Mouse (Mus musculus) hematopoietic multipotent progenitor cell, adult 10-12 weeks (in vitro differentiated cells): ENCODE measurements around the gene AC140267.1. TPM values are rescaled to one million over a fixed set of nuclear protein-coding genes. Genes with fewer than 3 reads are reported as not detected.

Experiments
- polyA plus RNA-seq: library from polyadenylated mRNA; stranded (reverse); fragments of >175 nt; gene quantifications from 2 replicates; pipeline ENCODE4 v1.2.3, GENCODE M21; 2012; ENCODE audit warnings: low replicate concordance

AC140267.1 gene
- not detected in 2 replicates for polyA plus RNA-seq

DNA sequence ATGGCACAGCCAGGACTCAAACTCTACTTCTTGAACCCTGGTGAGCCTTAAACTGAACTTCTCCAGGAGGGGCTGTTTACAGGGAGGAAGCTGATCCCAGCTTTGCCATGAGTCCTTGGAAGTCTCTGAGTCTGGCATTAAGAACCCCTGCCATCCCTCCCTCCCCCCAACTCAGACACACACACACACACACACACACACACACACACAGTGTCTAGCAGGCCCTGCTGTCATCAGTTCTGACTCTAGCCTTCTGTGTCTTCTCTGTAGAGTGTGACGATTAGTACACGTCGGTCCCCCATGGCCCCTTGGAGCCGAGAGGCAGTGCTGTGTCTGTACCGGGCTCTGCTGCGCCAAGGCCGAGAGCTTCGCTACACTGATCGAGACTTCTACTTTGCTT, at the start of gene AC140267.1:
Gene AC140267.1, plus strand, starts transcription at position 301 of the 400 bp plus-strand sequence.

GRCm38 (mm10) chr15:80233733-80234509, 1.7 kb upstream of the AC140267.1 start, which contains the start of gene Mief1:
TSS of gene Mief1 (plus strand) at chr15:80234018.

DNA sequence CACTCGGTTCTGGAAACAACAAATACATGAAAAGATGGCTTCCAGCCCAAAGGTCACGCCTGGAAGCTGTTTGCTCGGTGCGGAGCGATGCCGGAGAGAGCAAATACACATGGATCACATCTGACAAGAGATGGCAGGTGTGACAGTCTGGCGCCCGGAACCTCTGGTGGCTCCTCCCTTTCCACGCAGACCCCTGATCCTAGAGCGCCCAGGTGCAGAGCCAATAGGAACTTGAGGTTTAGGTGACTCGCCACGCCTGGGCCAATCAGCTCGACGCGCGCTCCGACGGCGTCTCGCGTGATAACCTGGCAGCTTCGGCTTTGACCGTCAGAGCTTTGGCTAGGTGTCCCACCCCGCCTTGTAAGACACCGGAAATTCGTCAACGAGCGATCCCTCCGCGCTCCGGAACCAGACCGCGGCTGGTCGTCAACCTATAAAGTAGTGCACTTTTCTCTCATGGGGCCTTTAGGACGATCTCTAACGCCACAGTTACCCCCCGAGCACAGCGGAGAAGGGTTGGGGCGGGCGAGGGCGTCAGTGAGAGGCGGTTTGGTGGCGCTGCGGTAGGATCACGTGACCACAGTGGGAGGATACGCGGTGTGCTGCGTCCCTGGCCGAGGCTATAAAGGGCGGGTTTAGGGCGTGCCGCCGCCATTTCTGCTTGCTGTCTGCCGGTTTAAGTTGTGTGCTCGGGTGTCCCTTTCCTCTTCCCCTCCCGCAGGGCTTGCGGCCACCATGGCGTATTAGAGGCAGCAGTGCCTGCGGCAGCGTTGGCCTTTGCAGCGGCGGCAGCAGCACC, 19.4 kb downstream of the AC140267.1 start, which contains the start of gene Atf4:
Gene Atf4, plus strand, starts transcription at position 338 of the 799 bp plus-strand sequence.

GRCm38 (mm10) chr15:80263610-80264575, 28.3 kb downstream of the AC140267.1 start, which contains the start of gene Rps19bp1:
TSS of gene Rps19bp1 (minus strand) at chr15:80264315.

Other genes starting within 250 kb of the AC140267.1 start
- gene Pdgfb, start 220.9 kb upstream of the AC140267.1 start, polyA plus RNA-seq, result 14.5 and 15.4 TPM in 2 replicates
- gene Syngr1, start 144.5 kb upstream of the AC140267.1 start, polyA plus RNA-seq, result 1.5 and 3.1 TPM in 2 replicates
- gene Rpl3, start 144.0 kb upstream of the AC140267.1 start, polyA plus RNA-seq, result 49.1 and 91.4 TPM in 2 replicates
- gene Tab1, start 102.7 kb upstream of the AC140267.1 start, polyA plus RNA-seq, result 9.1 and 15.5 TPM in 2 replicates
- gene Mgat3, start 62.1 kb upstream of the AC140267.1 start, polyA plus RNA-seq, result 0.02 and 0.15 TPM in 2 replicates
- 17.3 and 26.2 TPM in 2 replicates for gene Mief1, start 1.8 kb upstream of the AC140267.1 start, polyA plus RNA-seq
- gene Atf4, start 19.3 kb downstream of the AC140267.1 start, polyA plus RNA-seq, result 136 and 211 TPM in 2 replicates
- 24.9 and 36.8 TPM in 2 replicates for gene Rps19bp1, start 28.5 kb downstream of the AC140267.1 start, polyA plus RNA-seq
- gene Cacna1i, start 51.4 kb downstream of the AC140267.1 start, polyA plus RNA-seq, result 36.0 and 40.3 TPM in 2 replicates